Mouse (Mus musculus): ENCODE data around the gene Spib. TPM values are rescaled to one million over a fixed set of nuclear protein-coding genes. Genes with fewer than 3 reads are reported as not detected.

The Spib gene
- polyA plus RNA-seq, 1 experiment = 18.7 TPM

GRCm38 (mm10) chr7:44538756-44539624 lies 7.1 kb upstream of the Spib start:
- no peak overlapping the region for H3K27ac ChIP-seq (ENCODE audit: insufficient read depth, low read depth, low read length)
- 93% methylated on average over 41 of the region's 41 CpGs for WGBS
- no peaks in the 10 kb centered on the region for H3K4me1 ChIP-seq (ENCODE audit: control insufficient read depth, insufficient read depth, insufficient read length, low read length)
- H3K36me3 ChIP-seq (ENCODE audit: control insufficient read depth, insufficient read depth, low read length) = peaks cover 31% of the 10 kb centered on the region
- H3K27me3 ChIP-seq (ENCODE audit: control insufficient read depth, insufficient read depth, low read length) = no peaks in the 10 kb centered on the region
- H3K4me3 ChIP-seq (ENCODE audit: low read depth, low read length) = no peak overlapping the region
- no peak for TF ChIP-seq POLR2A (IDR thresholded peaks at IDR 0.05; ENCODE audit: low read depth, low read length)
- no peak for TF ChIP-seq CTCF (IDR thresholded peaks at IDR 0.05; ENCODE audit: extremely low read depth, insufficient read length, insufficient replicate concordance, low read depth, low read length)

DNA sequence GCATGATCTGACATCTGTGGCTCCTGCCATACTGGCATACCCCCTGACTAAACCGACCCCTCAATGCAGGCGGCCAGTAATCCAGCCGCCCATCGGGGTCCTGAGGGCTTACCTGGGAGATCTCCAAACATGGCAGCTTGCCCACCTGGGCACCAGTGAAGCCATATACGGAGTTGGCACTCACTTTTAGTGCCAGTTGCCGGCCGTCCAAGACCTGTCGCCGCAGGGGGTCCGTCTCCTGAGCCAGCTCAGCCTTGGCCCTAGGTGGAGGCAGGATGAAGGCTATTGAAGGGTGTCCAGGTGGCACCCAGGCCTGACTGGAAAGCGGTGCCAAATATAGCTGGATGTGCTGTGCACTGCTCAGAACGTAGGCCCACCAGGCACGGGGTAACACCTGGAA lies 5.6 kb upstream of the Spib start:
- TF ChIP-seq CTCF (IDR thresholded peaks at IDR 0.05; ENCODE audit: extremely low read depth, insufficient read length, insufficient replicate concordance, low read depth, low read length) (no peak), POLR2A (IDR thresholded peaks at IDR 0.05; ENCODE audit: low read depth, low read length) (no peak)
- Histone ChIP-seq H3K27me3 (ENCODE audit: control insufficient read depth, insufficient read depth, low read length) (no peaks in the 10 kb centered on the region), H3K4me3 (ENCODE audit: low read depth, low read length) (no peak overlapping the region), H3K4me1 (ENCODE audit: control insufficient read depth, insufficient read depth, insufficient read length, low read length) (peaks cover 3% of the 10 kb centered on the region; the same call in 1 of the 2 replicates), H3K36me3 (ENCODE audit: control insufficient read depth, insufficient read depth, low read length) (peaks cover 31% of the 10 kb centered on the region), H3K27ac (ENCODE audit: insufficient read depth, low read depth, low read length) (no peak overlapping the region)
- WGBS = 92% methylated on average over 13 of the region's 13 CpGs

DNA sequence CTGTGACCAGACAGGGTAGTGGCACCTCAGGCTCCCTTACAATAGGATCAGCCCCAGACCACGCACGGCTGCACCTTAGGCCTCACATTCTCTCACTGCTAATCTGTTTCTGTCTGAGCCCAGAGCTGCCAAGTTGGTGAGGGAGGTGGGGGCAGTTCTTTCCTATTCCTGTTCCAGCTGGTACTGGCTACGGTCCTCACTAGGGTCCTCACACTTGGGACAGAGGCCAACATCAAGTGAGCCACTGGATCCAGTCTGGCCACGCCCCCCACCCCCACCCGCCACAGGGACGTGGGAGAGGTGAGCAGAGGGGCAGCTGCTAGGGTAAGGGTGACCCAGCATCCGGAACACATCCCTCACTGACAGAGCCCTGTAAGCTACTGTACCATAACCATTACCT lies 5.1 kb upstream of the Spib start:
- H3K4me3 ChIP-seq (ENCODE audit: low read depth, low read length) = no peak overlapping the region
- peaks cover 31% of the 10 kb centered on the region for H3K36me3 ChIP-seq (ENCODE audit: control insufficient read depth, insufficient read depth, low read length)
- peaks cover 5% of the 10 kb centered on the region; the same call in 1 of the 2 replicates for H3K4me1 ChIP-seq (ENCODE audit: control insufficient read depth, insufficient read depth, insufficient read length, low read length)
- H3K27ac ChIP-seq (ENCODE audit: insufficient read depth, low read depth, low read length) = no peak overlapping the region
- WGBS = 79% methylated on average over 7 of the region's 7 CpGs
- TF ChIP-seq CTCF (IDR thresholded peaks at IDR 0.05; ENCODE audit: extremely low read depth, insufficient read length, insufficient replicate concordance, low read depth, low read length) = no peak
- TF ChIP-seq POLR2A (IDR thresholded peaks at IDR 0.05; ENCODE audit: low read depth, low read length) = no peak
- no peaks in the 10 kb centered on the region for H3K27me3 ChIP-seq (ENCODE audit: control insufficient read depth, insufficient read depth, low read length)

DNA sequence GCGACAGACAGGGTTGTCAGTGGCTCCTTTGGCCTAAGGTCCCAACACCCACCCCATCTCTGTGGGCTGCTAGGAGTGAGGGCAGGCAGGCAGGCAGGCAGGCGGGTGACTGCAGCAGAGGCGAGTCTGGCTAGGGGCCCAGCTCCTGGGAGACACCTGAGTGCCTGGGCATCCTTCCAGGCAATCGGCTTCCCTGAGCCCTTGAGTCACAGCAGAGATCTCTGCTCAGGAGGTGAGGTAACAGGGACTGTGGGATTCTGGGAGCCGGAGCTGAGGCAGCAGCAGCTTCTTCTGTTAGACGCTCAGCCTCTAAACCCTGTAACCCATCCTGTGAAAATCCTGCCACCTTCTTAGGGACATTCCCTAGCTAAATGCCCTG lies 4.7 kb upstream of the Spib start:
- H3K27me3 ChIP-seq (ENCODE audit: control insufficient read depth, insufficient read depth, low read length) = no peaks in the 10 kb centered on the region
- 46% methylated on average over 6 of the region's 6 CpGs for WGBS
- TF ChIP-seq CTCF (IDR thresholded peaks at IDR 0.05; ENCODE audit: extremely low read depth, insufficient read length, insufficient replicate concordance, low read depth, low read length) (no peak), POLR2A (IDR thresholded peaks at IDR 0.05; ENCODE audit: low read depth, low read length) (no peak)
- H3K27ac ChIP-seq (ENCODE audit: insufficient read depth, low read depth, low read length) = no peak overlapping the region
- H3K4me3 ChIP-seq (ENCODE audit: low read depth, low read length) = no peak overlapping the region
- peaks cover 5% of the 10 kb centered on the region; the same call in 1 of the 2 replicates for H3K4me1 ChIP-seq (ENCODE audit: control insufficient read depth, insufficient read depth, insufficient read length, low read length)
- H3K36me3 ChIP-seq (ENCODE audit: control insufficient read depth, insufficient read depth, low read length) = peaks cover 31% of the 10 kb centered on the region

GRCm38 (mm10) chr7:44535657-44536589 lies 4.1 kb upstream of the Spib start:
- no peak overlapping the region for H3K4me3 ChIP-seq (ENCODE audit: low read depth, low read length)

GRCm38 (mm10) chr7:44534656-44535441 lies 3.0 kb upstream of the Spib start:
- Histone ChIP-seq H3K27me3 (ENCODE audit: control insufficient read depth, insufficient read depth, low read length) (no peaks in the 10 kb centered on the region), H3K4me3 (ENCODE audit: low read depth, low read length) (0 out of 2 replicates have a peak overlapping the region, but pooled peaks have one; percentile 8), H3K27ac (ENCODE audit: insufficient read depth, low read depth, low read length) (no peak overlapping the region), H3K4me1 (ENCODE audit: control insufficient read depth, insufficient read depth, insufficient read length, low read length) (peaks cover 5% of the 10 kb centered on the region; the same call in 1 of the 2 replicates), H3K36me3 (ENCODE audit: control insufficient read depth, insufficient read depth, low read length) (peaks cover 17% of the 10 kb centered on the region; the same call in 1 of the 2 replicates)
- TF ChIP-seq CTCF (IDR thresholded peaks at IDR 0.05; ENCODE audit: extremely low read depth, insufficient read length, insufficient replicate concordance, low read depth, low read length) (no peak), POLR2A (IDR thresholded peaks at IDR 0.05; ENCODE audit: low read depth, low read length) (no peak)
- WGBS = 89% methylated on average over 19 of the region's 19 CpGs

More at GRCm38 (mm10) chr7:44535657-44536589, 4.1 kb upstream of the Spib start:
- WGBS = 93% methylated on average over 27 of the region's 27 CpGs
- H3K27ac ChIP-seq (ENCODE audit: insufficient read depth, low read depth, low read length) = no peak overlapping the region
- peaks cover 5% of the 10 kb centered on the region; the same call in 1 of the 2 replicates for H3K4me1 ChIP-seq (ENCODE audit: control insufficient read depth, insufficient read depth, insufficient read length, low read length)
- TF ChIP-seq POLR2A (IDR thresholded peaks at IDR 0.05; ENCODE audit: low read depth, low read length) = no peak
- TF ChIP-seq CTCF (IDR thresholded peaks at IDR 0.05; ENCODE audit: extremely low read depth, insufficient read length, insufficient replicate concordance, low read depth, low read length) = no peak
- H3K36me3 ChIP-seq (ENCODE audit: control insufficient read depth, insufficient read depth, low read length) = peaks cover 26% of the 10 kb centered on the region
- no peaks in the 10 kb centered on the region for H3K27me3 ChIP-seq (ENCODE audit: control insufficient read depth, insufficient read depth, low read length)
